Mouse (Mus musculus): ENCODE results near the gene Gnai3. TPM values are rescaled to one million over a fixed set of nuclear protein-coding genes. Genes with fewer than 3 reads are reported as not detected.

The Gnai3 gene
- polyA plus RNA-seq, 1 experiment from 2014 or later: 111 TPM

GRCm38 (mm10) chr3:108069231-108069870 is 76.6 kb downstream of the Gnai3 start:
- 78% methylated on average over 13 of the region's 13 CpGs for WGBS
- Histone ChIP-seq H3K9ac (no peak overlapping the region), H3K27me3 (replicated peaks) (no peaks in the 10 kb centered on the region)

GRCm38 (mm10) chr3:108068826-108069225 is 77.1 kb downstream of the Gnai3 start:
- Histone ChIP-seq H3K4me2 (no peak overlapping the region), H3K4me1 (no peaks in the 10 kb centered on the region), H3K4me3 (no peak overlapping the region), H3K27me3 (replicated peaks) (no peaks in the 10 kb centered on the region), H3K9me3 (no peaks in the 10 kb centered on the region), H3K27ac (no peak overlapping the region), H3K36me3 (replicated peaks) (no peaks in the 10 kb centered on the region), H3K9ac (no peak overlapping the region)
- no peak for ATAC-seq (replicated peaks)
- 40% methylated on average over 1 of the region's 1 CpGs for WGBS

More at GRCm38 (mm10) chr3:108069231-108069870, 76.6 kb downstream of the Gnai3 start:
- no peak for ATAC-seq (replicated peaks)
- H3K4me1 ChIP-seq: no peaks in the 10 kb centered on the region
- H3K9me3 ChIP-seq: no peaks in the 10 kb centered on the region
- no peaks in the 10 kb centered on the region for H3K36me3 ChIP-seq (replicated peaks)
- no peak overlapping the region for H3K4me3 ChIP-seq
- no peak overlapping the region for H3K27ac ChIP-seq
- no peak overlapping the region for H3K4me2 ChIP-seq

GRCm38 (mm10) chr3:108067370-108067934 is 78.5 kb downstream of the Gnai3 start:
- H3K27me3 ChIP-seq (replicated peaks): no peaks in the 10 kb centered on the region
- WGBS: 75% methylated on average over 6 of the region's 6 CpGs
- no peak for ATAC-seq (replicated peaks)
- no peak overlapping the region for H3K27ac ChIP-seq
- no peak overlapping the region for H3K9ac ChIP-seq
- no peaks in the 10 kb centered on the region for H3K4me1 ChIP-seq
- no peaks in the 10 kb centered on the region for H3K36me3 ChIP-seq (replicated peaks)
- no peaks in the 10 kb centered on the region for H3K9me3 ChIP-seq
- no peak overlapping the region for H3K4me3 ChIP-seq
- no peak overlapping the region for H3K4me2 ChIP-seq

GRCm38 (mm10) chr3:108065551-108065950 is 80.4 kb downstream of the Gnai3 start:
- no peak overlapping the region for H3K4me3 ChIP-seq
- H3K27ac ChIP-seq: no peak overlapping the region
- no peaks in the 10 kb centered on the region for H3K9me3 ChIP-seq
- 77% methylated on average over 9 of the region's 9 CpGs for WGBS
- H3K27me3 ChIP-seq (replicated peaks): no peaks in the 10 kb centered on the region
- no peak overlapping the region for H3K4me2 ChIP-seq
- no peak for ATAC-seq (replicated peaks)
- no peaks in the 10 kb centered on the region for H3K36me3 ChIP-seq (replicated peaks)
- no peak overlapping the region for H3K9ac ChIP-seq
- H3K4me1 ChIP-seq: peaks cover 3% of the 10 kb centered on the region; the same call in 1 of the 2 replicates

- WGBS: 82% methylated on average over 4 of the region's 4 CpGs
Measured at GRCm38 (mm10) chr3:108064672-108065071, 81.3 kb downstream of the Gnai3 start.

GRCm38 (mm10) chr3:108062648-108063047 is 83.3 kb downstream of the Gnai3 start:
- Histone ChIP-seq H3K4me2 (no peak overlapping the region), H3K4me1 (peaks cover 3% of the 10 kb centered on the region; the same call in 1 of the 2 replicates), H3K9me3 (no peaks in the 10 kb centered on the region), H3K9ac (no peak overlapping the region), H3K36me3 (replicated peaks) (no peaks in the 10 kb centered on the region), H3K4me3 (no peak overlapping the region), H3K27me3 (replicated peaks) (no peaks in the 10 kb centered on the region), H3K27ac (no peak overlapping the region)
- ATAC-seq (replicated peaks): no peak
- 84% methylated on average over 8 of the region's 8 CpGs for WGBS

More at GRCm38 (mm10) chr3:108064672-108065071, 81.3 kb downstream of the Gnai3 start:
- H3K4me3 ChIP-seq: no peak overlapping the region
- H3K27me3 ChIP-seq (replicated peaks): no peaks in the 10 kb centered on the region
- peaks cover 3% of the 10 kb centered on the region; the same call in 1 of the 2 replicates for H3K4me1 ChIP-seq
- H3K36me3 ChIP-seq (replicated peaks): no peaks in the 10 kb centered on the region
- no peak overlapping the region for H3K27ac ChIP-seq
- H3K4me2 ChIP-seq: no peak overlapping the region
- no peak overlapping the region for H3K9ac ChIP-seq
- H3K9me3 ChIP-seq: no peaks in the 10 kb centered on the region
- no peak for ATAC-seq (replicated peaks)

GRCm38 (mm10) chr3:108061420-108061819 is 84.5 kb downstream of the Gnai3 start:
- Histone ChIP-seq H3K27ac (no peak overlapping the region), H3K27me3 (replicated peaks) (no peaks in the 10 kb centered on the region), H3K4me3 (no peak overlapping the region), H3K4me1 (peaks cover 3% of the 10 kb centered on the region; the same call in 1 of the 2 replicates), H3K36me3 (replicated peaks) (no peaks in the 10 kb centered on the region), H3K4me2 (no peak overlapping the region; the same call in 1 of the 2 replicates), H3K9me3 (no peaks in the 10 kb centered on the region), H3K9ac (no peak overlapping the region)
- ATAC-seq (replicated peaks): no peak
- WGBS: 28% methylated on average over 7 of the region's 7 CpGs

Other genes with a start within 250 kb of the Gnai3 start
- 63.6 and 73.0 TPM in 2 replicates for gene Gstm7, start 214.3 kb downstream of the Gnai3 start, polyA plus RNA-seq (2015; fragmentation: Nextera tagmentation; extraction: Ambion mirVana)
- 17.5 and 18.9 TPM in 2 replicates for gene Gstm6, start 202.4 kb downstream of the Gnai3 start, polyA plus RNA-seq (2015; fragmentation: Nextera tagmentation; extraction: Ambion mirVana)
- 0.25 TPM in 1 of 2 replicates, not detected in the other for gene Gstm3, start 176.9 kb downstream of the Gnai3 start, polyA plus RNA-seq (2015; fragmentation: Nextera tagmentation; extraction: Ambion mirVana)
- 11.0 and 11.5 TPM in 2 replicates for gene Gstm2, start 159.7 kb downstream of the Gnai3 start, polyA plus RNA-seq (2015; fragmentation: Nextera tagmentation; extraction: Ambion mirVana)
- 74.4 and 97.4 TPM in 2 replicates for gene Gstm1, start 128.2 kb downstream of the Gnai3 start, polyA plus RNA-seq (2015; fragmentation: Nextera tagmentation; extraction: Ambion mirVana)
- gene Gstm4, start 101.3 kb downstream of the Gnai3 start, polyA plus RNA-seq (2015; fragmentation: Nextera tagmentation; extraction: Ambion mirVana): 18.3 and 19.8 TPM in 2 replicates
- gene Ampd2, start 59.5 kb downstream of the Gnai3 start, polyA plus RNA-seq (2015; fragmentation: Nextera tagmentation; extraction: Ambion mirVana): 67.9 and 76.2 TPM in 2 replicates
- gene Gnat2, start 53.4 kb downstream of the Gnai3 start, polyA plus RNA-seq (2015; fragmentation: Nextera tagmentation; extraction: Ambion mirVana): 0.28 and 0.38 TPM in 2 replicates
- gene Gpr61, start 8.7 kb upstream of the Gnai3 start, polyA plus RNA-seq (2015; fragmentation: Nextera tagmentation; extraction: Ambion mirVana): 5.2 and 5.7 TPM in 2 replicates
- gene Amigo1, start 40.2 kb upstream of the Gnai3 start, polyA plus RNA-seq (2015; fragmentation: Nextera tagmentation; extraction: Ambion mirVana): 14.4 and 14.7 TPM in 2 replicates
- gene Cyb561d1, start 55.1 kb upstream of the Gnai3 start, polyA plus RNA-seq (2015; fragmentation: Nextera tagmentation; extraction: Ambion mirVana): 4.1 and 4.6 TPM in 2 replicates
- 26.4 and 26.8 TPM in 2 replicates for gene Atxn7l2, start 64.8 kb upstream of the Gnai3 start, polyA plus RNA-seq (2015; fragmentation: Nextera tagmentation; extraction: Ambion mirVana)
- 0.27 and 0.70 TPM in 2 replicates for gene Sypl2, start 80.5 kb upstream of the Gnai3 start, polyA plus RNA-seq (2015; fragmentation: Nextera tagmentation; extraction: Ambion mirVana)
- gene Psma5, start 110.8 kb upstream of the Gnai3 start, polyA plus RNA-seq (2015; fragmentation: Nextera tagmentation; extraction: Ambion mirVana): 224 and 234 TPM in 2 replicates
- 22.1 and 22.3 TPM in 2 replicates for gene Sort1, start 137.9 kb upstream of the Gnai3 start, polyA plus RNA-seq (2015; fragmentation: Nextera tagmentation; extraction: Ambion mirVana)
- not detected in 2 replicates for gene Mybphl, start 218.8 kb upstream of the Gnai3 start, polyA plus RNA-seq (2015; fragmentation: Nextera tagmentation; extraction: Ambion mirVana)
- 7.7 and 8.8 TPM in 2 replicates for gene Psrc1, start 237.7 kb upstream of the Gnai3 start, polyA plus RNA-seq (2015; fragmentation: Nextera tagmentation; extraction: Ambion mirVana)

Data from midbrain, embryonic 15.5 days (tissue).